Mouse (Mus musculus) hematopoietic stem cell, adult 5-6 weeks (primary cell): ENCODE data around the gene Cyp2b10. TPM values are rescaled to one million over a fixed set of nuclear protein-coding genes. Genes with fewer than 3 reads are reported as not detected.
"Not testable (repeated sequence)": the region's sequence is repeated elsewhere in the genome, so short reads cannot be mapped to it uniquely, and the experiment has no call there.

Experiments used
- ATAC-seq, 2 experiments: fragments of 125-278 bp in 1 of 2; replicated peaks in 1 of 2; 2 replicates each; pipeline ENCODE4 v1.8.0; 2016 to 2017; ENCODE audit warnings: inconsistent platforms in 2 of 2, mild to moderate bottlenecking in 2 of 2, moderate number of reproducible peaks in 2 of 2, low read depth in 1 of 2, moderate TSS enrichment in 1 of 2; ENCODE audit not compliant: low FRiP score in 2 of 2, poor library complexity in 2 of 2, severe bottlenecking in 2 of 2, insufficient read depth in 1 of 2, low TSS enrichment in 1 of 2
- total RNA-seq: library from RNA; stranded (forward); fragments of 172-1452, 232-1000 nt; gene quantifications from 2 replicates; pipeline ENCODE4 v1.2.3, GENCODE M21; 2017

Cyp2b10 gene
- total RNA-seq, result not detected in 2 replicates

GRCm38 (mm10) chr7:25897411-25897810, at the start of gene Cyp2b10:
Gene Cyp2b10, plus strand, starts transcription at chr7:25897620.
- no peak for ATAC-seq

- peak; percentile 83 to 86 for ATAC-seq
Observed at GRCm38 (mm10) chr7:25847722-25848443, 49.5 kb upstream of the Cyp2b10 start.

- ATAC-seq, result peak in 1 of 2 experiments; percentile 33; a peak in 1 of 4 replicates
Observed at GRCm38 (mm10) chr7:25848444-25848812, 49.0 kb upstream of the Cyp2b10 start.

- peak; percentile 95 to 96 for ATAC-seq
Observed at GRCm38 (mm10) chr7:25855082-25855481, 42.3 kb upstream of the Cyp2b10 start.

GRCm38 (mm10) chr7:25859962-25860870, 37.2 kb upstream of the Cyp2b10 start:
- peak; percentile 66 to 67 for ATAC-seq

- no peak for ATAC-seq
Observed at GRCm38 (mm10) chr7:25862365-25862764, 35.1 kb upstream of the Cyp2b10 start.

- no peak for ATAC-seq
Observed at GRCm38 (mm10) chr7:25863756-25864155, 33.7 kb upstream of the Cyp2b10 start.

- no peak for ATAC-seq
Observed at GRCm38 (mm10) chr7:25864861-25865260, 32.6 kb upstream of the Cyp2b10 start.

- no peak for ATAC-seq
Observed at GRCm38 (mm10) chr7:25869789-25870188, 27.6 kb upstream of the Cyp2b10 start.

GRCm38 (mm10) chr7:25872624-25873023, 24.8 kb upstream of the Cyp2b10 start:
- ATAC-seq, result no peak

- no peak for ATAC-seq
Observed at GRCm38 (mm10) chr7:25878735-25879134, 18.7 kb upstream of the Cyp2b10 start.

- ATAC-seq, result not testable (repeated sequence)
Observed at GRCm38 (mm10) chr7:25880721-25881120, 16.7 kb upstream of the Cyp2b10 start.

GRCm38 (mm10) chr7:25884272-25884671, 13.1 kb upstream of the Cyp2b10 start:
- ATAC-seq, result no peak

- no peak for ATAC-seq
Observed at GRCm38 (mm10) chr7:25887758-25888157, 9.7 kb upstream of the Cyp2b10 start.

GRCm38 (mm10) chr7:25893159-25893558, 4.3 kb upstream of the Cyp2b10 start:
- ATAC-seq, result no peak

- ATAC-seq, result no peak
Observed at GRCm38 (mm10) chr7:25895162-25895561, 2.3 kb upstream of the Cyp2b10 start.

- ATAC-seq, result no peak
Observed at GRCm38 (mm10) chr7:25898064-25898463, 644 bp downstream of the Cyp2b10 start.

GRCm38 (mm10) chr7:25902061-25902690, 4.8 kb downstream of the Cyp2b10 start:
- ATAC-seq, result no peak
